Mouse (Mus musculus): Measurements from ENCODE around the gene Klk1b26. TPM values are rescaled to one million over a fixed set of nuclear protein-coding genes. Genes with fewer than 3 reads are reported as not detected.
A peak's percentile ranks its signal among the peaks of the same experiment; 100 is the strongest.
"Not testable (repeated sequence)": the region's sequence is repeated elsewhere in the genome, so short reads cannot be mapped to it uniquely, and the experiment has no call there.

Klk1b26 gene
- not detected for total RNA-seq (2021)

DNA sequence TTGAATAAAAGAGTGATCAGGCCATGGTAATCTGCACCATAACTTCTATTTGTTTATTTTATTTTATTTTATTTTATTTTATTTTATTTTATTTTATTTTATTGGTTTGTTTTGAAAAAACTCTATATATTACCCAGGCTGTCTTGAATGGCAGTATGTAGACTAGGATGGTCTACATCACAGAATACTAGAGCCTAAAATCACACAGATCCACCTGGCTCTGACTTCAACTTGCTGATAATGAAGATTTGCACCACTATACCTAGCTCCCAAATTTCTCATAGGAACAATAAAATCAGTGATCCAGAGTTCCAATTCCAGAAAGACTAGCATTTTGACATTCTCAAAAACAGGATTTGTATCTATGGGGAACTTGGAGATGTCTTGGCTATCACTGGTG is at the start of gene Klk1b26:
Gene Klk1b26 (plus strand): TSS at position 301 of the 400 bp plus-strand sequence.
- DNase-seq, result not testable (repeated sequence)

DNA sequence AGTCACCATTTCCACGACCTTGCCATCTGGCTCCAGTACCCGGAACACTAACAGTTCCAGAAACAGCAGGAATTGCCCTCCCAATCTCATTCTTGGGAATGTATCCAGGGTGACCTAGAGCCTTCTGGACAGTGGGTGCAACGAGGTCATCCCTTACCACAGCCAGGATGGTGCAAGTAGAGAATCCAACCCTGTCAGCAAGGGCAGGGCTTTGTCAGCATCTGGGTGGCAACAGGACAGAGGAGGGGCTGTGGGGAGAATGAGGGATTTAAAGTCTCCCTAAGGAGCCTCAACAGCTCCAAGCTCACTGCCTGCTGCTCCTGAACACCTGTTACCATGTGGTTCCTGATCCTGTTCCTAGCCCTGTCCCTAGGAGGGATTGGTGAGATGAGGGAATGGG is 45.5 kb upstream of the Klk1b26 start, which contains the start of gene Klk1b1:
Gene Klk1b1 (plus strand): TSS at position 301 of the 400 bp plus-strand sequence.
- no peak for DNase-seq

DNA sequence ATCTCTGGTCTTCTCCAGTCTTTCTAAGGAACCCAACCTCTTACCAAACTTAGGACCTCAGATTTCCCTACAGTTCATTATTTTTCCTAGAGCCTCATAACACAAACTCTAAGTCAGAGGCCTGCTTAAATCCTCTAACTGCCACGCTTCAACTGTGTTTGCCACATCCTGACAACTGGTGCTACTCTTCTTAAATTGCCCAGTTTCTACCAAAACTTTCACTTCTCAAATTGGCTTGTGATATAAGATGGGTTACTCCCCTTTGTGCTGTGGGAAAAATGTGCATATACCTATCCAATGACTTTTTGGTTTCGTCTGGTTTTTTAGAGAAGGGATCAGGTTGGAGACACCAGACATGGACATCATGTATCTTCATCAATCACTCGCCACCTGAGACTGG is 44.9 kb upstream of the Klk1b26 start:
- DNase-seq, result no peak

DNA sequence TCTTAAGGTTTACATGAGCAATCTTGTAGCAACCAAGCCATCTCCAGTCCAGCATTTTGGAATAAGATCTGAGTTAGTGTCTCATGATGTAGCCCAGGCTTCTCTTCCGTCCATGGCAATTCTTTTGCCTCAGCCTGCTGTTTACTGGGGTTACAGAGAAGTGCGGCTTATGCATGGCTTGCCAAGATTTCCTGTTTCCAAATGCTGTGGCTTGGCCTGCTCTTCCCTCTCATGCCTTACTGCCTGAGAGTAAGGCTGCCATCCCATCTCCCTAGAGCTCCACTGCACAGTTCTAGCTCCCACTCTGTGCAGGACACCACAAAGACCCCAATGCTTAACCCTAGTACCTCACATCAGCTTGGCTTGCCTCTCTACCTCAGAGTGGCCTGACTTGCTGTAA is 44.4 kb upstream of the Klk1b26 start:
- DNase-seq, result no peak

DNA sequence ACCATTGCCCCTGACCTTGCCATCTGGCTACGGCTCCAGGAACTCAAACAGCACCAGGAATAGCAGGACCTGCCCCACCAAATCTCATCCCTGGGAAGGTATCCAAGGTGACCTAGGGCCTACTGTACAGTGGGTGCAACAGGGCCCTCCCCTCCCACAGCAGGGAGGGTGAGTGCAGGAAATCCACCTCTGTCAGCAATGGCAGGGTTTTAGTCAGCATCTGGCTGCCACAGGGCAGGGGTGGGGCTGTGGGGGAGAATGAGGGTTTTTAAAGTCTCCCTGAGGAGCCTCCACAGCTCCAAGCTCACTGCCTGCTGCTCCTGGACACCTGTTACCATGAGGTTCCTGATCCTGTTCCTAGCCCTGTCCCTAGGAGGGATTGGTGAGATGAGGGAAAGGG is 36.2 kb upstream of the Klk1b26 start, which contains the start of gene Klk1b9:
Gene Klk1b9 (plus strand): TSS at position 301 of the 400 bp plus-strand sequence.
- not testable (repeated sequence) for DNase-seq

DNA sequence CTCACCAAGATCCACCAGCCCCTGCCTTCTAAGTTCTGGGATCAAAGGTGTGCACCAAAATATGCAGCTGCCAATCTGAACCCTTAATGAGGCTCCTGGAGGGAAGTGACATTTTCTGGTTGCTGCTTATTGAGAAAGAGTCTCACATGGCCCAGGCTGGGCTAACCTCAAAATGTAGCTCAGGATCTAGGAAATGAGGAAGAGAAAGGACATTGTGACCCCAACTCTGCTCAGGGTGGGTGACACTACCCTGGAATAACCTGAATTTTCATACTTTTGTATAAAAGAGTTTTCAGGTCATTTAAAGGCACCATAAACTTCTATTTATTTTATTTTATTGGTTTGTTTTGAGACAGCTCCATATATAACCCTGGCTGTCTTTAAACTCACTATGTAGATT is 26.3 kb upstream of the Klk1b26 start:
- DNase-seq, result no peak

DNA sequence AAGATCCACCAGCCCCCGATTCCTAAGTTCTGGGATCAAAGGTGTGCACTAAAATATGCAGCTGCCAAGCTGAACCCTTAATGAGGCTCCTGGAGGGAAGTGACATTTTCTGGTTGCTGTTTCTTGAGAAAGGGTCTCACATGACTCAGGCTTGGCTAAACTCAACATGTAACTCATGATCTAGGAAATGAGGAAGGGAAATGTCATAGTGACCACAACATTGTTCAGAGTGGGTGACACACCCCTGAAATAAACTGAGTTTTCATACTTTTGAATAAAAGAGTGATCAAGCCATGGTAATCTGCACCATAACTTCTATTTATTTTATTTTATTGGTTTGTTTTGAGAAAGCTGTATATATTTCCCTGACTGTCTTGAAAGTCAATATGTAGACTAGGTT is 17.1 kb upstream of the Klk1b26 start:
- not testable (repeated sequence) for DNase-seq

DNA sequence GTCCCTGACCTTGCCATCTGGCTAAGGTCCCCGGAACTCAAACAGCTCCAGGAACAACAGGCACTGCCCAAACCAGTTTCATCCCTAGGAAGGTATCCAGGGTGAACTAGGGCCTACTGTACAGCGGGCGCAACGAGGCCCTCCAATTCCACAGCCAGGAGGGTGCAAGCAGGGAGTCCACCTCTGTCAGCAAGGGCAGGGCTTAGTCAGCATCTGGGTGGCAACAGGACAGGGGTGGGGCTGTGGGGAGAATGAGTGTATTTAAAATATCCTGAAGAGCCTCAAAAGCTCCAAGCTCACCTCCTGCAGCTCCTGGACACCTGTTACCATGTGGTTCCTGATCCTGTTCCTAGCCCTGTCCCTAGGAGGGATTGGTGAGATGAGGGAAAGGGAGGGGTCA is 16.4 kb upstream of the Klk1b26 start, which contains the start of gene Klk1b11:
Gene Klk1b11 (plus strand): TSS at position 301 of the 400 bp plus-strand sequence.
- not testable (repeated sequence) for DNase-seq

DNA sequence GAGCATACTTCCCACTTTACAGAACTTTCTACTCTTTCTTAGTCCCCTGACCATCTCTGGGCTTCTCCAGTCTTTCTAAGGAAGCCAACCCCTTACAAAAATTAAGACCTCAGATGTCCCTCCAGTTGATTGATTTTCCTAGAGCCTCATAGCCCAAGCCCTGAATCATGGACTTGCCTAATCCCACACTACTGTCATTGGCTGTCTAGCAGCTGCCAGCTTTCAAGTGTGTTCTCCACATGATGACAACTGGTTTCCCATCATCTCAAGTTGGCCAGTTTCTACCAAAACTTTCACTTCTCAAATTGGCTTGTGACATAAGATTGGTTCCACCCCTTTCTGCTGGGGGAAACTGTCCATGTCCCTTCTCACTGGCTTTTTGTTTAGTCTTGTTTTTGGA is 7.1 kb upstream of the Klk1b26 start:
- no peak for DNase-seq

DNA sequence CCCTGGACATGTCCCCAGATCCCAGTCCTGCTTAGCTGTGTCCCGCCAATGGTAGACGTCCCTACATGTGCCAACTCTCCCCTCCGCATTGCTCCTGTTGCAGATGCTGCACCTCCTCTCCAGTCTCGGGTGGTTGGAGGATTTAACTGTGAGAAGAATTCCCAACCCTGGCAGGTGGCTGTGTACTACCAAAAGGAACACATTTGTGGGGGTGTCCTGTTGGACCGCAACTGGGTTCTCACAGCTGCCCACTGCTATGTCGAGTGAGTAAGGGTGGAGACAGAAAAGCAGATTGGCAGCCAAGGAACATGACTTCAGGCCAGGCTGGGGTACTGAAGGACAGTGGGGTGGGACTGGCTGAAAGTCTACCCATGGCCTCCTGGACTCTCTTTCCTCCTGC is 2.7 kb downstream of the Klk1b26 start:
- peak in 1 of 2 experiments; percentile 3 for DNase-seq

DNA sequence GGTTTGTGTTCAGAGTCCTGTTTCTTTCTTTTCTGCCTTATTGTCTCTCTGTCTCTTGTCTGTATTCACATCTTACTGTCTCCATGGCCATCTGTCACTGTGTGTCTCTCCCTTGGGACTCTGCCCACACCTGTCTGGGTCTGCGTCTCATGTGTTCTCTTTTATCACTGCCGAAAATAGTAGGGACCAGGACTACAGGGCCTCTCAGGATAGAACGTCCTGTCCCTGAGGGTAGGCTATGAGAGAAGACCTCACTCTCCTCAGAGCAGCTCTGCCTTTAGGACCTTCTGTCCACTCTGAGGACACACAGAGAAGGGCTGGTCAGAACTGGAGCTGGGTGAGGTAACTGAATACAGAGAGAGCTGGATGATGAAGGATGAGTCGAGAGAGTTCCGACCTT is 3.1 kb downstream of the Klk1b26 start:
- DNase-seq, result no peak

DNA sequence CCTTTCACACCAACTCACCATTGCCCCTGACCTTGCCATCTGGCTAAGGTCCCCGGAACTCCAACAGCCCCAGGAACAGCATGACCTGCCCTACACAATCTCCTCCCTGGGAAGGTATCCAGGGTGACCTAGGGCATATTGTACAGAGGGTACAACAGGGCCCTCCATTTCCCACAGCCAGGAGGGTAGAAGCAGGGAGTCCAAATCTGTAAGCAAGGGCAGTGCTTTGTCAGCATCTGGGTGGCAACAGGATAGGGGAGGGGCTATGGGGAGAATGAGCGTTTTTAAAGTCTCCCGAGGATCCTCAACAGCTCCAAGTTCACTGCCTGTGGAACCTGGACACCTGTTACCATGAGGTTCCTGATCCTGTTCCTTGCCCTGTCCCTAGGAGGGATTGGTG is 40.0 kb downstream of the Klk1b26 start, which contains the start of gene Klk1b27:
Gene Klk1b27 (plus strand): TSS at position 301 of the 400 bp plus-strand sequence.
- DNase-seq, result not testable (repeated sequence)

Other genes with a start within 250 kb of the Klk1b26 start
- gene Klk12, start 243.3 kb upstream of the Klk1b26 start, total RNA-seq (2021), result not detected
- not detected for gene Klk11, start 237.6 kb upstream of the Klk1b26 start, total RNA-seq (2021)
- gene Klk10, start 231.1 kb upstream of the Klk1b26 start, total RNA-seq (2021), result under 1 TPM; 0.83 to 1.00 TPM
- gene Klk9, start 220.3 kb upstream of the Klk1b26 start, total RNA-seq (2021), result not detected
- 10 to 100 TPM; 25.4 to 31.7 TPM for gene Klk8, start 214.6 kb upstream of the Klk1b26 start, total RNA-seq (2021)
- gene Klk7, start 200.9 kb upstream of the Klk1b26 start, total RNA-seq (2021), result under 1 TPM; 0.38 to 0.47 TPM
- under 1 TPM in 1 of 2 experiments, not detected in 1; 0.87 TPM for gene Klk6, start 187.7 kb upstream of the Klk1b26 start, total RNA-seq (2021)
- not detected for gene Klk5, start 170.2 kb upstream of the Klk1b26 start, total RNA-seq (2021)
- not detected for gene Klk4, start 131.0 kb upstream of the Klk1b26 start, total RNA-seq (2021)
- gene Klk15, start 78.4 kb upstream of the Klk1b26 start, total RNA-seq (2021), result not detected
- not detected for gene Klk1b8, start 61.5 kb upstream of the Klk1b26 start, total RNA-seq (2021)
- not detected for gene Klk1b1, start 45.4 kb upstream of the Klk1b26 start, total RNA-seq (2021)
- not detected for gene Klk1b9, start 36.1 kb upstream of the Klk1b26 start, total RNA-seq (2021)
- gene Klk1b11, start 16.3 kb upstream of the Klk1b26 start, total RNA-seq (2021), result not detected
- not detected for gene Klk1b27, start 40.1 kb downstream of the Klk1b26 start, total RNA-seq (2021)
- not detected for gene Klk1b21, start 90.2 kb downstream of the Klk1b26 start, total RNA-seq (2021)
- not detected for gene Klk1b22, start 100.5 kb downstream of the Klk1b26 start, total RNA-seq (2021)
- gene Klk1b16, start 124.6 kb downstream of the Klk1b26 start, total RNA-seq (2021), result not detected
- not detected for gene Klk1b24, start 176.1 kb downstream of the Klk1b26 start, total RNA-seq (2021)
- gene Klk1b3, start 186.0 kb downstream of the Klk1b26 start, total RNA-seq (2021), result not detected
- not detected for gene Klk1b4, start 195.3 kb downstream of the Klk1b26 start, total RNA-seq (2021)
- gene Klk1b5, start 203.8 kb downstream of the Klk1b26 start, total RNA-seq (2021), result not detected
- not detected for gene Klk1, start 213.2 kb downstream of the Klk1b26 start, total RNA-seq (2021)
- not detected for gene Gm36864, start 224.0 kb downstream of the Klk1b26 start, total RNA-seq (2021)
- 1 to 10 TPM in 1 of 2 experiments, under 1 TPM in 1; 0.99 to 1.2 TPM for gene 1700028J19Rik, start 234.5 kb downstream of the Klk1b26 start, total RNA-seq (2021)
- gene 2410002F23Rik, start 234.6 kb downstream of the Klk1b26 start, total RNA-seq (2021), result 10 to 100 TPM; 82.0 to 92.1 TPM
- gene Acp4, start 245.2 kb downstream of the Klk1b26 start, total RNA-seq (2021), result not detected
- not detected for gene Gm15517, start 249.3 kb downstream of the Klk1b26 start, total RNA-seq (2021)

Data from layer of hippocampus, postnatal 36 days (tissue).